Mouse (Mus musculus) 3T3-L1 (cell line): Measurements from ENCODE around the gene Mst1r.

Source experiments
- DNase-seq: peaks from one replicate; pipeline ENCODE4 v3.0.0-alpha.2; 2015; ENCODE audit warnings: low read depth, low spot score

Mst1r gene

DNA sequence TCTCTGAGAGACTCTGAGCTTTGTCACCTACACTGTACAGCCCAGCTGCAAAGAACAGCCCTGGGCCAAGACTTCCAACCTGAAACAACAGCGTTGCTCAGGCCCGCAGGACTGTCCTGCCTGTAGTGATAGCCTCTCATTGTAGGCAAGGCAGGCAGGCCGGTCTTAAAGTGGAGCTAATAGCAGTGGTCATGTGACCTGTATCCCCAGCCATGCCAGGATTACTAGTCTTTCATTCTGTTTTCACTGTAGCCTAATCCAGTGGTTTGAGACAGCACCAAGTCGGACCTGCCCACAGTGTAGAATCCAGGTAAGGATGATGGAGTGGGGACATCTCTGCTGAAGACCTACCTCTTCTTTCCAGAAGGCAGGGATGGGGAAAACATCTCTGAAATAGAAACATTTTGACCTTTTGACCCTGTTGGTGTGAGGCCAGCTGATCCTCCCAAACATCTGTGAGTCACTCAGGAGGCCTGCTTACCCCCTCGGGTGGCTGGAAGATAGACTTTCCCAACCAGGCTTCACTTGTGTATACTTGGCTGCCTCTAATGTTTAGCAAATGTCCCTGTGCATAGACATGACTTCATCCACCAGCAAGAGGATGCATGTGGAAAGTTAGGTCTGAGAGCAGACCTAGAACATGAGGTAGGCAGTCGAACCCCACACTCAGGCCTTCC is 49.1 kb downstream of the Mst1r start:
- DNase-seq, result peak; percentile 79

DNA sequence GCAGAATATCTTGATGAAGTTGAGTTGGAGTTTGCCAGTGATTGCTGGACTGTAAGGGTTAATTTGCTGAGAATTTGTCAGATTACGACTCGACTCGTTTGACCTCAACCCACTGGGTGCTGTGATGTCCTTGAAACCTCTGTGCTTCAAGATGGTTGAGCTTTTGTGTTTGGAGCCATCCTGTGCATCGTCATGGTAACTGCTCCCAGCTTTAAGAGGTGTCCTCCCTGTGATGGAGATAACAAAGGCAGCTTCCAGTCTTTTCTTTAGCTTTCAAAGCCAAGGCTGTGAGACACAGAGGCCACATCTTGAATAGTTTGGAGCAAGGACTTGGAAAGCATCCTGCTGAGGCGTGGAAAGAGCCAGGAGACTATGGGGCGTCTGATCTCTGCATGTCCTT is 50.5 kb downstream of the Mst1r start:
- no peak for DNase-seq

DNA sequence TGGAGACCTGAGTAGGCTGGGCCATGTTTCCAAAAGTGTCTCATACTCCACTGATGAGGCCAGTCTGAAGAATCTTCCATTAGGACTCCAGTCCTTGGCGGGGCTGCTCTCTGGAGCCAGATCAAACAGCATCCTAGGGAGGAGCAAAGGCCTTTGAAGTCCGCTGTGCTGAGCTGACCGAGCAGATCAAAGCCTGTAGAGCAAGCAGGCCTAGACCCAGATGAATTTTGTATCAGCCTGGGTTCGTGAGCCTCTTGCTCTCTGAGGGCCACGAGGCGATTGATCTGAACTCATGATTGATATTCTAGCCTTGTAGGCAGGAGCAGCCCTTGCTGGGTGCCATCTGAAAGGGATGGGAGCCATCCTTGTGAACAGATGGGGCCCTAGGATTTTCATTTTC is 53.2 kb downstream of the Mst1r start:
- DNase-seq, result no peak

DNA sequence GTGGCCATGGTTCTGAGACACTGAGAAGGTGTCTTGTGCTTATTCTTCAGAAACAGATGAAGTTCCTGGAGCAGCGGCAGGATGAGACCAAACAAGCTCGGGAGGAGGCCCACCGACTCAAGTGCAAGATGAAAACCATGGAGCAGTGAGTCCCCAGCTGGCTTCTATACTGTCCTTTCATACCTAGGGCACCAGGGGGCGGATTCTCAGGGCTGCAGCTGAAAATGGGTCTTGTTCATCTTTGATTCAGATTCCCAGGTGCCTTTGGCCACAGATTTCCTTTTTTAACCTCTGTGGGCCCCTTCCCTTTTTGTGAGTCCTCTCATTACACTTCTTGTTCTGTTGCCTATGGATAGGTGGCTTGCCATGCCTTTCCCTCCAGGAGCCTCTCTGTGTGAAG is 54.3 kb downstream of the Mst1r start:
- peak; percentile 48 for DNase-seq

DNA sequence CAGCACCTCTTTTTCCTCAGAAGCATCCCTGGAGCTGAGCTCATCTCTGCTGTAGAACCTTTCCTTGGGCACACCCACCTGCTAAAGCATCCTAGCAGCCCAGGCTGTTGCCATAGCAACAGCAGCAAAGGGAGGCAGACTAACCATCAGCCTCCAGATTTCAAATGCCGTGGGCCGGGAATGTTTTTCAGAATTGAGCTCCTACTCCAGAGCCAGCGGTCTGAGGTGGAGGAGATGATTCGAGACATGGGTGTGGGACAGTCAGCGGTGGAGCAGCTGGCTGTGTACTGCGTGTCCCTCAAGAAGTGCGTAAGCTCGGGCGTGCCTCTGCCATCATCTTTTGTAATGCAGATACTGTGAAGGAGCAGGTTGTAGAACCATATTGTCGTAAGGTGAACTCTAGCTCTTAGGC is 54.7 kb downstream of the Mst1r start:
- no peak for DNase-seq

DNA sequence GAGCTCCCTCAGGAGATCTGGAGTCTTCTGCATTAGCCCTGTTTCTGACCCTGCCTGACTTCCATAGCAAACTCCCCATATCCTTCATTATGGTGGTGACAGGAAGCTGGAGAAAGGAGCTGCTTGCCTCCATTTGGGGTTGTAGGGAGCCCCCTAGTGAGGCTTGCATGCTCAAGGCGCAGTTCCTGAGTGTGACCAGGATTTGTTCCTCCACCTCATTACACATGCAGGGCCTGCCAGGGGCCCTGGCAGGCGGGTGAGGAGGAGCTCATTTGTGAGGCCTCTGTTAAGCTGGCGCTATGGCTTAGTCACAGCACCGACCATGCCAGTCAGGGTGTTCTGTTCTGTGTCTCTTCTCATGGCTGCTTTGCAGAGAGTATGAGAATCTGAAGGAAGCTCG is 55.2 kb downstream of the Mst1r start:
- peak; percentile 54 for DNase-seq

DNA sequence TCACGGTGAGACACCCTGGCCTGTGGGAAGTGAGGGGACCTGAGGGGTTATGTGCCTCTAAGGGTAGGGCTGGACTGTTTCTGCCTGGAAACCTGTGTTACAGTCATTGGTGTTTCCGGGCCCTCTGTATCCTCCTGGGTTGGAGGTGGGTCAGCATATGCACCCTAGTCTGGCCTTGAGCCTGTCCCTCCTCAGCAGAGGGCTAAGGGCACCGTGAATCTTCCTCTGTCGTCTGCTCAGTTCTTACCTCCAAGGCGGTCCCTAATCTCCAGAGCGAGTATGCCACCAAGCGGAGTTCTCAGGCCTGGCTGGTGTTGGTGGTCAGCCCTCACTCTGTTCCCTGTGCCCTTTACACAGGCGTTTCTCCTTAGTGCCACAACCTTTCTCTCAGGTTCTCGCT is 56.2 kb downstream of the Mst1r start:
- DNase-seq, result no peak

DNA sequence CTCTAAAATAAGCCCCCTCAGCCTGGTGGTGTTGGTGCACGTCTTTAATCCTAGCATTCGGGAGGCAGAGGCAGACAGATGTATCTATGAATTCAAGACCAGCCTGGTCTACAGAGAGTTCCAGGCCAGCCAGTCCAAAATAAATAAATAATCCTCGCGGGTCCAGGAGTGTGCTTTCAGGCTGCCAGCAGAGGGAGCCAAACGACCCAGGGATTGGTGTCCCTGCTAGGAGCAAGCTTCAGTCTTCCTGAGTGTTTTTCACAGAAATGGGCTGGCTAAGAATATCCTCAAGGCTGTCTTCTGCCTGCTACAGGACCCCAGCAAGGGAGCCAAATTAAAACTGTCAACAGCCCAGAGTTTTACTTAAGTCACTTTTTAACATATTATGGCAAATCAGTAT is 57.0 kb downstream of the Mst1r start:
- peak; percentile 92 for DNase-seq

DNA sequence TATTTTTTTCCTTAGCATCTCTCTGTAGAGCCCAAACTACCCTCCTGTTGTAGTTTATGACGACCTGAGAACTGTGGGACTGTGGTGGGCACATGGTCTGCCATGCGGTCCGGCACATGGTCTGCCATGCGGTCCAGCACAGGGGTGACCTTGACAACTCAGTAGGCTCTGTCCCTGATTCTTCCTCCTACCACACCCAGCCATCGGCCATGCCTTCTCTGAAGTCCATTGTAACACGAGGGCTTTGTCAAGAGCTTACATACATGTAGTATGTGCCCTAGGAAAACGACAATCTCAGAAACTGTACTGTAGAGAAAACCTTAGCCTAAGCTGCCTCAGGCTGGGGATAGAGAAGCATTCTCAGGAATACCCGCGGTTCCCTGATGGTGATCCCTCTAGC is 58.0 kb downstream of the Mst1r start:
- DNase-seq, result no peak

DNA sequence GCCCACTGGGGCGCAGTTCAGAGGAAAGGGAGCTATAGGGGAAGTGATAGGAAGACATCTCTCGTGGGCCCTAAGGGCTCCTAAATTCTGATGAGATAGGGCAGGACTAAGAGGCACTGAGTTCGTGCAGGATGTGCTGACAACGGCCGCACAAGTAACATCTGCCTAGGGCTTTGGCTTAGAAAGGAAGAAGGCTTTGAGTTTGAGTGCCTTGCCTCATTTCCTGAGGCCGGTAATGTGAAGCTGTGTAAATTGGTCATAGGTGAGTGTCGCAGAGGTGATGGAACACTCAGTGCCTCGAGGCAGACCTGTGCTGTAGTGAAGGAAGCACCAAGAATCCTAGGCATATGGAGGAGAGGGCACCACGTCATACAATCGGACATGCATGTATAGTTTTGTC is 60.0 kb downstream of the Mst1r start:
- no peak for DNase-seq

DNA sequence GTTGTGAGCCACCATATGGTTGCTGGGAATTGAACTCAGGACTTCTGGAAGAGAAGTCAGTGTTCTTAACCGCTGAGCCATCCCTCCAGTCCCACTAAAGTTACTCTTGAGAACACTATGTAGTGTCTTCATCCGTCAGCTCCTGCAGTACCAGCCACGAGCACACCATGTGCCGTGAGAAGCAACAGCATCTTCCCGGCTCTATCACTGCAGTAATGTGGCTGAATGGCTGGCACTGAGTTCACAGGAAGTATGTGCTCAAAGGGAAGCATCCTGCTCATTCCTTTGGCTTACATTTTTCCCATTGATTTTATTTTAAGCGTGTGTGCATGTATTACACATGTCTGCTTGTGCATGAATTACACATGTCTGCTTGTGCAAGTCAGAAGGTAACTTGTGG is 60.8 kb downstream of the Mst1r start:
- no peak for DNase-seq

DNA sequence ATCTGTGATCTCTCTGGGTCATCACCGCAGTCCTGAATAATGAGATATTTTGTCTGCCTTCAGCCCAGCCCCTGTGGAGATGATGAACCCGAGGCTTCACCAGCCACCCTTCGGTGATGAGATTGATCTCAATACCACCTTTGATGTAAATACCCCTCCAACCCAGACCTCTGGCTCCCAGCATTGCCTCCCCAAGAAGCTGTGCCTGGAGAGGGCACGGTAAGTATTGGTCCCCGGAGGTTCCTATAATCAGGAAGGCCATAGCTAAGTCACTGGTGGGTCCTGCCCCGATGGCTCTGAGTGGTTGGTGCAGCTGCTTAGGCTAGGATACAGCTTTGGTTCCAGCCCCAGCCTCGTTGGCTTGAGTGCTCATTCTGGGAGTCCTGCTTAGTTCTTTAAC is 61.9 kb downstream of the Mst1r start:
- no peak for DNase-seq
